Mouse (Mus musculus) spleen, adult 2 months (tissue): ENCODE data around the gene Pigf.

Experiments
- CTCF ChIP-seq: fragments of 200-500 bp; IDR thresholded peaks from 2 replicates; pipeline ENCODE4 v1.5.1; 2011; ENCODE audit warnings: mild to moderate bottlenecking, inconsistent platforms; ENCODE audit not compliant: insufficient read depth, insufficient read length, insufficient replicate concordance; ENCODE audit errors: extremely low read depth
- POLR2A ChIP-seq: fragments of 200-500 bp; IDR thresholded peaks from 2 replicates; pipeline ENCODE4 v1.6.1; 2011; ENCODE audit warnings: low read depth, low read length, inconsistent platforms

- no peak for TF ChIP-seq POLR2A
- no peak for TF ChIP-seq CTCF
Measured at GRCm38 (mm10) chr17:86970026-86970750, 55.0 kb downstream of the Pigf start.
